Mouse (Mus musculus) lung, embryonic 16.5 days (tissue): ENCODE data around the gene Clec1b. TPM values are rescaled to one million over a fixed set of nuclear protein-coding genes. Genes with fewer than 3 reads are reported as not detected.

Source experiments
- ATAC-seq: fragments of 200-750 bp; cut with Nextera tagmentation; 2 replicates; pipeline ENCODE4 v1.8.0; 2017; ENCODE audit warnings: low read depth, mild to moderate bottlenecking, moderate library complexity
- H3K27ac ChIP-seq: fragments of 300-500 bp; sonication (generic); 2 replicates; pipeline ENCODE4 v1.5.1; 2014; ENCODE audit warnings: mild to moderate bottlenecking, control low read depth, low read length
- H3K27me3 ChIP-seq: fragments of 300-500 bp; sonication (generic); 2 replicates; pipeline ENCODE4 v1.6.1; 2014; ENCODE audit warnings: low read depth, low read length, mixed read lengths; ENCODE audit not compliant: control insufficient read depth, insufficient read depth
- H3K36me3 ChIP-seq: fragments of 300-500 bp; sonication (generic); 2 replicates; pipeline ENCODE4 v1.6.1; 2014; ENCODE audit warnings: low read length; ENCODE audit not compliant: control insufficient read depth, insufficient read depth
- H3K4me1 ChIP-seq: fragments of 300-500 bp; sonication (generic); replicated peaks from 2 replicates; pipeline ENCODE4 v1.6.1; 2014; ENCODE audit warnings: low read length, mixed read lengths; ENCODE audit not compliant: control insufficient read depth, insufficient read depth
- H3K4me2 ChIP-seq: fragments of 300-500 bp; sonication (generic); 2 replicates; pipeline ENCODE4 v1.6.1; 2014; ENCODE audit warnings: low read depth, low read length, control low read depth
- H3K4me3 ChIP-seq: fragments of 300-500 bp; sonication (generic); 2 replicates; pipeline ENCODE4 v1.5.1; 2014; ENCODE audit warnings: mild to moderate bottlenecking, low read length, control low read depth
- H3K9ac ChIP-seq: fragments of 300-500 bp; sonication (generic); 2 replicates; pipeline ENCODE4 v1.6.1; 2014; ENCODE audit warnings: low read length, control low read depth
- H3K9me3 ChIP-seq: fragments of 300-500 bp; sonication (generic); 2 replicates; pipeline ENCODE4 v1.6.1; 2016; ENCODE audit warnings: low read length; ENCODE audit not compliant: control insufficient read depth
- WGBS: fragments of 180-500 bp; shearing (Covaris S2); extraction: QIAGEN DNeasy Blood & Tissue Kit; methylation state at CpG from one replicate; pipeline ENCODE4 v1.1.7; 2014; 5-methylcytosine and 5-hydroxymethylcytosine counted together
- polyA plus RNA-seq: library from polyadenylated mRNA; unstranded; fragments of >200 nt; fragmentation: Nextera tagmentation; extraction: Ambion mirVana; gene quantifications from 2 replicates; pipeline ENCODE4 v1.2.1, GENCODE M21; 2015

Clec1b gene
- polyA plus RNA-seq, 1 experiment from 2014 or later, result 2.8 TPM

GRCm38 (mm10) chr6:129425217-129425616 is 28.1 kb downstream of the Clec1b start:
- Histone ChIP-seq H3K9ac (no peak overlapping the region), H3K9me3 (no peaks in the 10 kb centered on the region), H3K27ac (peak overlapping the region; percentile 59; the same call in 1 of the 2 replicates), H3K27me3 (no peaks in the 10 kb centered on the region), H3K36me3 (no peaks in the 10 kb centered on the region), H3K4me2 (no peak overlapping the region), H3K4me1 (peaks cover 14% of the 10 kb centered on the region; the same call in 1 of the 2 replicates), H3K4me3 (no peak overlapping the region)
- ATAC-seq, result peak; percentile 81
- 31% methylated on average over 5 of the region's 5 CpGs for WGBS

GRCm38 (mm10) chr6:129425812-129426211 is 28.7 kb downstream of the Clec1b start:
- Histone ChIP-seq H3K9ac (no peak overlapping the region), H3K27me3 (no peaks in the 10 kb centered on the region), H3K4me2 (no peak overlapping the region), H3K27ac (no peak overlapping the region), H3K4me1 (peaks cover 14% of the 10 kb centered on the region; the same call in 1 of the 2 replicates), H3K4me3 (no peak overlapping the region), H3K36me3 (no peaks in the 10 kb centered on the region), H3K9me3 (no peaks in the 10 kb centered on the region)
- WGBS, result 24% methylated on average over 5 of the region's 5 CpGs
- peak; percentile 78 for ATAC-seq

- no peak for ATAC-seq
- Histone ChIP-seq H3K4me1 (peaks cover 14% of the 10 kb centered on the region; the same call in 1 of the 2 replicates), H3K4me3 (no peak overlapping the region), H3K27me3 (no peaks in the 10 kb centered on the region), H3K9ac (no peak overlapping the region), H3K36me3 (no peaks in the 10 kb centered on the region), H3K9me3 (no peaks in the 10 kb centered on the region), H3K27ac (no peak overlapping the region), H3K4me2 (no peak overlapping the region)
- WGBS, result 59% methylated on average over 4 of the region's 4 CpGs
Measured at GRCm38 (mm10) chr6:129427281-129427680, 30.2 kb downstream of the Clec1b start.

GRCm38 (mm10) chr6:129434239-129434638 is 37.1 kb downstream of the Clec1b start:
- Histone ChIP-seq H3K27me3 (no peaks in the 10 kb centered on the region), H3K4me2 (no peak overlapping the region), H3K4me1 (no peaks in the 10 kb centered on the region), H3K36me3 (no peaks in the 10 kb centered on the region), H3K27ac (no peak overlapping the region), H3K4me3 (no peak overlapping the region), H3K9me3 (no peaks in the 10 kb centered on the region), H3K9ac (no peak overlapping the region)
- no peak for ATAC-seq
- WGBS, result 76% methylated on average over 5 of the region's 5 CpGs

- Histone ChIP-seq H3K4me3 (no peak overlapping the region), H3K4me1 (no peaks in the 10 kb centered on the region), H3K4me2 (no peak overlapping the region), H3K27me3 (no peaks in the 10 kb centered on the region), H3K9me3 (no peaks in the 10 kb centered on the region), H3K9ac (no peak overlapping the region), H3K27ac (no peak overlapping the region), H3K36me3 (no peaks in the 10 kb centered on the region)
- WGBS, result 76% methylated on average over 3 of the region's 3 CpGs
- ATAC-seq, result no peak
Measured at GRCm38 (mm10) chr6:129436025-129436424, 38.9 kb downstream of the Clec1b start.

GRCm38 (mm10) chr6:129438033-129438432 is 40.9 kb downstream of the Clec1b start:
- no peak for ATAC-seq
- Histone ChIP-seq H3K36me3 (no peaks in the 10 kb centered on the region), H3K4me1 (no peaks in the 10 kb centered on the region), H3K9me3 (no peaks in the 10 kb centered on the region), H3K4me2 (no peak overlapping the region), H3K27me3 (no peaks in the 10 kb centered on the region), H3K4me3 (no peak overlapping the region), H3K27ac (no peak overlapping the region), H3K9ac (no peak overlapping the region)
- 82% methylated on average over 2 of the region's 2 CpGs for WGBS

GRCm38 (mm10) chr6:129449743-129450142 is 52.6 kb downstream of the Clec1b start:
- Histone ChIP-seq H3K27me3 (no peaks in the 10 kb centered on the region), H3K27ac (peak overlapping the region; percentile 3; the same call in 1 of the 2 replicates), H3K9me3 (no peaks in the 10 kb centered on the region), H3K4me1 (no peaks in the 10 kb centered on the region; the same call in 1 of the 2 replicates), H3K4me3 (peak overlapping the region; percentile 33), H3K36me3 (no peaks in the 10 kb centered on the region), H3K4me2 (peak overlapping the region; percentile 27), H3K9ac (0 out of 2 replicates have a peak overlapping the region, but pooled peaks have one; percentile 40)
- ATAC-seq, result 0 out of 2 replicates have a peak, but pooled peaks have one; percentile 45
- 55% methylated on average over 6 of the region's 6 CpGs for WGBS

GRCm38 (mm10) chr6:129451411-129452039 is 54.4 kb downstream of the Clec1b start, which contains the start of gene Clec1a:
Gene Clec1a, minus strand, starts transcription at chr6:129452000.
- ATAC-seq, result peak; percentile 76

More at GRCm38 (mm10) chr6:129451411-129452039, 54.4 kb downstream of the Clec1b start, which contains the start of gene Clec1a:
- H3K27ac ChIP-seq, result peak within 1 kb of the TSS; percentile 62
- H3K4me3 ChIP-seq, result peak within 1 kb of the TSS; percentile 38
- WGBS, result 45% methylated on average over 13 of the region's 13 CpGs
- peak within 1 kb of the TSS; percentile 37 for H3K4me2 ChIP-seq
- H3K27me3 ChIP-seq, result no peaks in the 10 kb centered on the region
- H3K36me3 ChIP-seq, result no peaks in the 10 kb centered on the region
- H3K4me1 ChIP-seq, result no peaks in the 10 kb centered on the region; the same call in 1 of the 2 replicates
- peak within 1 kb of the TSS; percentile 44 for H3K9ac ChIP-seq
- H3K9me3 ChIP-seq, result no peaks in the 10 kb centered on the region
